Mouse (Mus musculus): ENCODE data around the gene Rarg. TPM values are rescaled to one million over a fixed set of nuclear protein-coding genes. Genes with fewer than 3 reads are reported as not detected.

The Rarg gene
- polyA plus RNA-seq, 1 experiment from 2014 or later = 2.8 TPM

GRCm38 (mm10) chr15:102214132-102214531 is 43.2 kb downstream of the Rarg start:
- 49% methylated on average over 2 of the region's 2 CpGs for whole genome bisulfite sequencing (ENCODE audit: insufficient replicate concordance)
- Histone ChIP-seq H3K27ac (replicated peaks) (no peak overlapping the region), H3K4me3 (replicated peaks) (no peak overlapping the region), H3K36me3 (replicated peaks) (peaks cover 58% of the 10 kb centered on the region), H3K9ac (no peak overlapping the region), H3K4me1 (replicated peaks) (no peaks in the 10 kb centered on the region), H3K9me3 (replicated peaks) (no peaks in the 10 kb centered on the region), H3K27me3 (no peaks in the 10 kb centered on the region), H3K4me2 (no peak overlapping the region)
- ATAC-seq (ENCODE audit: insufficient read depth) = no peak

- H3K9me3 ChIP-seq (replicated peaks) = no peaks in the 10 kb centered on the region
- no peak overlapping the region for H3K4me2 ChIP-seq
- H3K36me3 ChIP-seq (replicated peaks) = peaks cover 81% of the 10 kb centered on the region
- peaks cover 6% of the 10 kb centered on the region; the same call in 1 of the 2 replicates for H3K4me1 ChIP-seq (replicated peaks)
- no peak overlapping the region for H3K4me3 ChIP-seq (replicated peaks)
- H3K27me3 ChIP-seq = no peaks in the 10 kb centered on the region
- WGBS (ENCODE audit: insufficient replicate concordance) = 78% methylated on average over 6 of the region's 6 CpGs
- no peak overlapping the region for H3K27ac ChIP-seq (replicated peaks)
- ATAC-seq (ENCODE audit: insufficient read depth) = no peak
- no peak overlapping the region for H3K9ac ChIP-seq
Observed at GRCm38 (mm10) chr15:102211895-102212294, 45.4 kb downstream of the Rarg start.

DNA sequence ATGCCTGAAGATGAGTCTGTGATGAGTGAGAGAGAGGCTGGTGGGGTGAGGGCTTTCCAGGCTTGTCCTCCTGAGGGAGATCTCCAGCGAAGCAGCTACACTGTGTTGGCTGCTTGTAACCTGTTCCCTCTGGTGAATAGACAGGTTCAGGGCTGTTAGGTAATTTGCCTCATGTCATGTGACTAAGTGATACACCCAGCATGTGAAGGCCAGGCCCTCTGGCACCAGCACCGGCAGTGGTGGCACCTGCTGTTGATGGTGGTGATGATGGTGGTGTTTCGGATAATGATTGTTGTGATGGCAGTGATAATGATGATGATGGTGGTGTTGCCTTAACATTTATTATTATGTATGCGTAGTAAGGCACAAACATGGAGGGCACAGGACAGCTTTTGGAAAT is 46.5 kb downstream of the Rarg start:
- H3K27me3 ChIP-seq = no peaks in the 10 kb centered on the region
- peaks cover 9% of the 10 kb centered on the region for H3K4me1 ChIP-seq (replicated peaks)
- no peak overlapping the region for H3K27ac ChIP-seq (replicated peaks)
- H3K36me3 ChIP-seq (replicated peaks) = peaks cover 88% of the 10 kb centered on the region
- no peak overlapping the region for H3K4me3 ChIP-seq (replicated peaks)
- no peak overlapping the region for H3K4me2 ChIP-seq
- no peaks in the 10 kb centered on the region for H3K9me3 ChIP-seq (replicated peaks)
- ATAC-seq (ENCODE audit: insufficient read depth) = no peak
- H3K9ac ChIP-seq = no peak overlapping the region
- 87% methylated on average over 4 of the region's 4 CpGs for WGBS (ENCODE audit: insufficient replicate concordance)

- no peak overlapping the region for H3K4me3 ChIP-seq (replicated peaks)
- no peaks in the 10 kb centered on the region for H3K9me3 ChIP-seq (replicated peaks)
- H3K27ac ChIP-seq (replicated peaks) = no peak overlapping the region
- no peak overlapping the region for H3K9ac ChIP-seq
- ATAC-seq (ENCODE audit: insufficient read depth) = no peak
- H3K4me1 ChIP-seq (replicated peaks) = peaks cover 26% of the 10 kb centered on the region
- peaks cover 92% of the 10 kb centered on the region for H3K36me3 ChIP-seq (replicated peaks)
- WGBS (ENCODE audit: insufficient replicate concordance) = 87% methylated on average over 8 of the region's 8 CpGs
- H3K27me3 ChIP-seq = no peaks in the 10 kb centered on the region
- no peak overlapping the region for H3K4me2 ChIP-seq
Observed at GRCm38 (mm10) chr15:102209114-102209513, 48.2 kb downstream of the Rarg start.

- Histone ChIP-seq H3K36me3 (replicated peaks) (peaks cover 82% of the 10 kb centered on the region), H3K9me3 (replicated peaks) (no peaks in the 10 kb centered on the region), H3K9ac (no peak overlapping the region), H3K4me2 (no peak overlapping the region), H3K27me3 (no peaks in the 10 kb centered on the region), H3K27ac (replicated peaks) (no peak overlapping the region), H3K4me3 (replicated peaks) (no peak overlapping the region), H3K4me1 (replicated peaks) (peaks cover 27% of the 10 kb centered on the region)
- ATAC-seq (ENCODE audit: insufficient read depth) = no peak
- 48% methylated on average over 9 of the region's 9 CpGs for WGBS (ENCODE audit: insufficient replicate concordance)
Observed at GRCm38 (mm10) chr15:102208092-102208561, 49.2 kb downstream of the Rarg start.

DNA sequence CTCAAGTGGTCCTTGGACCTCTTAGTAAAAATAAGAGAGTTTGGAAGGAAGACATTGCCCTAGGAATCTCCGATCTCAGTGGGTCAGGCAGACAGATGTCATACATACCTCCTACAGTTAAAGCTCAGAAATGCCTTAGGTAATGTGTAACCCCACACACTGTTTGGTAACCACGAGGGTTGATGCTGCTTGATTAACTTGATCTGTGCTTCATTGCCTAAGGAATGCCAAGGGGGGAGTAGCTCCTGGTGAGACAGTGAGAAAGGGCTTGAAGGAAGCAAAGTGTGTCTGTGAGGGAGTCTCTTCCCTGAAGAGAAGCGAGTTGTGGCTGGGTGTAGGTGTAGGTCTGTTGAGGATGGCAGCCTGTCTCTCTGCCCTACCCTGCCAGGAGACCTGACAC is 50.0 kb downstream of the Rarg start:
- no peak for ATAC-seq (ENCODE audit: insufficient read depth)
- H3K4me1 ChIP-seq (replicated peaks) = peaks cover 35% of the 10 kb centered on the region
- no peak overlapping the region for H3K9ac ChIP-seq
- WGBS (ENCODE audit: insufficient replicate concordance) = 81% methylated on average over 3 of the region's 3 CpGs
- H3K4me3 ChIP-seq (replicated peaks) = no peak overlapping the region
- peaks cover 75% of the 10 kb centered on the region for H3K36me3 ChIP-seq (replicated peaks)
- no peaks in the 10 kb centered on the region for H3K27me3 ChIP-seq
- no peak overlapping the region for H3K4me2 ChIP-seq
- no peaks in the 10 kb centered on the region for H3K9me3 ChIP-seq (replicated peaks)
- H3K27ac ChIP-seq (replicated peaks) = no peak overlapping the region

- H3K36me3 ChIP-seq (replicated peaks) = peaks cover 59% of the 10 kb centered on the region
- ATAC-seq (ENCODE audit: insufficient read depth) = no peak
- peak overlapping the region; percentile 91; the same call in 1 of the 2 replicates for H3K4me3 ChIP-seq (replicated peaks)
- peak overlapping the region; percentile 96 for H3K4me2 ChIP-seq
- H3K9me3 ChIP-seq (replicated peaks) = no peaks in the 10 kb centered on the region
- H3K4me1 ChIP-seq (replicated peaks) = peaks cover 46% of the 10 kb centered on the region
- WGBS (ENCODE audit: insufficient replicate concordance) = 84% methylated on average over 8 of the region's 8 CpGs
- no peak overlapping the region for H3K27ac ChIP-seq (replicated peaks)
- H3K9ac ChIP-seq = no peak overlapping the region
- no peaks in the 10 kb centered on the region for H3K27me3 ChIP-seq
Observed at GRCm38 (mm10) chr15:102205779-102206178, 51.5 kb downstream of the Rarg start.

DNA sequence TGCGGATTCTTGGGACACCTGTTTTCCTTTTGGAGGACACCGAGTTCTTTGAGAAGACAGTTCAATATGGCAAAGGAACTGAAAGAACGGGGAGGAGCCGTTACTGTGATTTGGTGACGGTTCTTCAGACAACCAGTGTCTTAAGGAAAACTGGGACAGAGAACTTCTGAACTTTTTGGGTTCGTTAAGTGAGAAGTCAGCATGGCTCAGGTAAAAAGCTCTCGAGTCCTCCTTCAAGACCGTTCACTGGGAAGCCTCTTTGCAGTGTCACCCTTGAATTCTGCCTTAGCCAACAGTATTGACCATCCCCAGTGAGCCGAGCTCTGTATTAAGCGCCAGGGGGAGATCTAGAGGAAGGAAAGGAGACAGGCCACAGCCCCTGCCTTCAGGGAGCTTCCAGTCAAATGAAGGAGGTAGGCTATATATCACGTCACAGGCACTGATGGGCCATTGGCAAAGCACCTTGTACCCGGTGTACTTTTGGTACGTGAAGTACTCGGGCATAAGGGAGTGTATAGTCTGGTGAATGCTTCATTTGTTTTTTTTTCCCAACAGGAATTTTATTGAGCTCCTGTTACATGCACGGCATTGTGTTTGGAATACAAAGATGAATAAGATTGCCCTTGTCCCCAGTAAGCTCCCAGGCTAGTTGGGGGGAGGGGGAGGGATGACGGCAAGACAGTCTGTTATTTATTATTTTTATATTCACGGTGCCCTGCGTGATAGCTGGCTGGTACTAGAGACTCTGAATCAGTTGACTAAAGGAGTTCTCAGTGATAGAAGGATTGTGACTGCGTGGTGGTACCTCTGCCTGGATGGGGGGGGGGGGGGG is 52.4 kb downstream of the Rarg start, which contains the start of gene Csad:
Gene Csad, minus strand, starts transcription at position 51 of the 832 bp plus-strand sequence.
- Histone ChIP-seq H3K4me3 (replicated peaks) (peak within 1 kb of the TSS; percentile 91), H3K9ac (peak within 1 kb of the TSS; percentile 89), H3K9me3 (replicated peaks) (no peaks in the 10 kb centered on the region), H3K36me3 (replicated peaks) (peaks cover 50% of the 10 kb centered on the region), H3K4me2 (peak within 1 kb of the TSS; percentile 96), H3K4me1 (replicated peaks) (peaks cover 52% of the 10 kb centered on the region), H3K27me3 (no peaks in the 10 kb centered on the region), H3K27ac (replicated peaks) (peak within 1 kb of the TSS; percentile 97)
- ATAC-seq (ENCODE audit: insufficient read depth) = no peak
- WGBS (ENCODE audit: insufficient replicate concordance) = 73% methylated on average over 19 of the region's 19 CpGs

GRCm38 (mm10) chr15:102203835-102204381 is 53.4 kb downstream of the Rarg start:
- Histone ChIP-seq H3K27ac (replicated peaks) (peak overlapping the region; percentile 97), H3K4me2 (peak overlapping the region; percentile 96), H3K36me3 (replicated peaks) (peaks cover 40% of the 10 kb centered on the region), H3K27me3 (no peaks in the 10 kb centered on the region), H3K9ac (peak overlapping the region; percentile 89), H3K9me3 (replicated peaks) (no peaks in the 10 kb centered on the region), H3K4me3 (replicated peaks) (peak overlapping the region; percentile 91), H3K4me1 (replicated peaks) (peaks cover 60% of the 10 kb centered on the region)
- under 1% methylated on average over 54 of the region's 72 CpGs for WGBS (ENCODE audit: insufficient replicate concordance)
- peak; percentile 65 for ATAC-seq (ENCODE audit: insufficient read depth)

DNA sequence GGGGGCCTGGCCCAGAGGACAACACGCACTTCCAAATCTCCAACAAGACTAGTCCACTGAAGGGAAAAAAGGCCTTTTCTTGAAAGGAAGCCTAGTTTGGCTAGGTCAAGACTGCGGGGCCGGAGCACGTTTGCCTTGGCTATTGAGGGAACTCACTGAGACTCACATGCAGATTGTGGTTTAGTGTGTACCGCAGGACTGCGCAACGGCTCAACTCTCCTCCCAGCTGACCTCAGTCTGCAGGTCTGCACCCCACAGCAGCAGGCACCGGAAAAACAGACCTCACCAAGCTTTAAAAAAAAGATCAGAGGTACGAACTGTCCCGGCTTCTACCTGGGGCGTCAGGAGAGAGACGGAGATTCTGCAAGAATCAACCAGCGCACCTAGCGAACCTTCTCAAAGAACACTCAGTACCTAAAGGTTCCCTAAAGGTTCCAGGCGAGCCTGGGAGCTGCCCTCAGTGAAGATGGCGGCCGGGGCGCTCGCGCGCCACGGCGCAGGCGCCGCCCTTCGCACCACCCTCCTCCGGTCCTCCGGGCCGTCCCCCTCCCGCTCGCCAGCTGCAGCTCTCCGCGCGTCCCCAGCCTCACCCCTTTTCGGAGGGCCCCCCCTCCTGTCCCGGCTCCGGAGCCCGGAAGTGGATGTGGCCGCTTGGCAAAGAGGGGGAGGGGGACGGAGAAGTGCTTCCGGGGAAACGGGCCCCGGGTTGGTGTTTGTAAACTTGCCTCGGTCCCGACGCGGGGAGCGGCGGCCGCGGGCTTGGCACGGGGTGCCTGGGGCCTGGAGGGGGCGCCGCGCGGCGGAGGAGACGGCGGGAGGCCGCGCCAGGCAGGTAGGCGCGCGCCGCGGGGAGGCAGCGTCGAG is 54.1 kb downstream of the Rarg start, which contains the start of gene Zfp740:
Gene Zfp740, plus strand, starts transcription at position 279 of the 864 bp plus-strand sequence.
- Histone ChIP-seq H3K4me3 (replicated peaks) (peak within 1 kb of the TSS; percentile 91), H3K9me3 (replicated peaks) (no peaks in the 10 kb centered on the region), H3K4me1 (replicated peaks) (peaks cover 65% of the 10 kb centered on the region), H3K27me3 (no peaks in the 10 kb centered on the region), H3K9ac (peak within 1 kb of the TSS; percentile 89), H3K4me2 (peak within 1 kb of the TSS; percentile 96), H3K36me3 (replicated peaks) (peaks cover 33% of the 10 kb centered on the region), H3K27ac (replicated peaks) (peak within 1 kb of the TSS; percentile 97)
- under 1% methylated on average over 66 of the region's 68 CpGs for WGBS (ENCODE audit: insufficient replicate concordance)
- peak; percentile 94 for ATAC-seq (ENCODE audit: insufficient read depth)
